Mouse (Mus musculus): ENCODE results near the gene Sfta2. TPM values are rescaled to one million over a fixed set of nuclear protein-coding genes. Genes with fewer than 3 reads are reported as not detected.

Sfta2 gene
- polyA plus RNA-seq, 1 experiment: 1.3 TPM

GRCm38 (mm10) chr17:35592131-35592530 is 9.2 kb upstream of the Sfta2 start:
- no peak overlapping the region for H3K4me3 ChIP-seq (ENCODE audit: insufficient read depth, low read depth, low read length)
- H3K27ac ChIP-seq (ENCODE audit: insufficient read depth, low read depth, low read length): no peak overlapping the region
- TF ChIP-seq CTCF (conservative IDR thresholded peaks at IDR 0.05; ENCODE audit: insufficient read depth, insufficient read length, low read depth, low read length) (no peak), POLR2A (IDR thresholded peaks at IDR 0.05; ENCODE audit: low read depth, low read length) (no peak)
- WGBS: 85% methylated on average over 9 of the region's 9 CpGs
- no peaks in the 10 kb centered on the region for H3K27me3 ChIP-seq (replicated peaks; ENCODE audit: control insufficient read depth, insufficient read depth, low read length)
- no peak for DNase-seq
- H3K36me3 ChIP-seq (ENCODE audit: control insufficient read depth, insufficient read depth, low read length): no peaks in the 10 kb centered on the region
- no peaks in the 10 kb centered on the region for H3K4me1 ChIP-seq (ENCODE audit: control insufficient read depth, insufficient read depth, low read length)

- DNase-seq: no peak
- TF ChIP-seq POLR2A (IDR thresholded peaks at IDR 0.05; ENCODE audit: low read depth, low read length): no peak
- no peak for TF ChIP-seq CTCF (conservative IDR thresholded peaks at IDR 0.05; ENCODE audit: insufficient read depth, insufficient read length, low read depth, low read length)
- Histone ChIP-seq H3K4me1 (ENCODE audit: control insufficient read depth, insufficient read depth, low read length) (no peaks in the 10 kb centered on the region), H3K27me3 (replicated peaks; ENCODE audit: control insufficient read depth, insufficient read depth, low read length) (no peaks in the 10 kb centered on the region), H3K27ac (ENCODE audit: insufficient read depth, low read depth, low read length) (no peak overlapping the region), H3K36me3 (ENCODE audit: control insufficient read depth, insufficient read depth, low read length) (no peaks in the 10 kb centered on the region), H3K4me3 (ENCODE audit: insufficient read depth, low read depth, low read length) (no peak overlapping the region)
- WGBS: 31% methylated on average over 4 of the region's 4 CpGs
Measured at GRCm38 (mm10) chr17:35593786-35594185, 7.6 kb upstream of the Sfta2 start.

- no peak for DNase-seq
- no peak overlapping the region for H3K27ac ChIP-seq (ENCODE audit: insufficient read depth, low read depth, low read length)
- no peaks in the 10 kb centered on the region for H3K27me3 ChIP-seq (replicated peaks; ENCODE audit: control insufficient read depth, insufficient read depth, low read length)
- WGBS: 84% methylated on average over 7 of the region's 7 CpGs
- H3K4me1 ChIP-seq (ENCODE audit: control insufficient read depth, insufficient read depth, low read length): no peaks in the 10 kb centered on the region
- H3K36me3 ChIP-seq (ENCODE audit: control insufficient read depth, insufficient read depth, low read length): no peaks in the 10 kb centered on the region
- H3K4me3 ChIP-seq (ENCODE audit: insufficient read depth, low read depth, low read length): no peak overlapping the region
- TF ChIP-seq POLR2A (IDR thresholded peaks at IDR 0.05; ENCODE audit: low read depth, low read length): no peak
- no peak for TF ChIP-seq CTCF (conservative IDR thresholded peaks at IDR 0.05; ENCODE audit: insufficient read depth, insufficient read length, low read depth, low read length)
Measured at GRCm38 (mm10) chr17:35594456-35594855, 6.9 kb upstream of the Sfta2 start.

- no peak overlapping the region for H3K27ac ChIP-seq (ENCODE audit: insufficient read depth, low read depth, low read length)
- no peaks in the 10 kb centered on the region for H3K27me3 ChIP-seq (replicated peaks; ENCODE audit: control insufficient read depth, insufficient read depth, low read length)
- no peaks in the 10 kb centered on the region for H3K4me1 ChIP-seq (ENCODE audit: control insufficient read depth, insufficient read depth, low read length)
- TF ChIP-seq POLR2A (IDR thresholded peaks at IDR 0.05; ENCODE audit: low read depth, low read length): no peak
- no peak overlapping the region for H3K4me3 ChIP-seq (ENCODE audit: insufficient read depth, low read depth, low read length)
- H3K36me3 ChIP-seq (ENCODE audit: control insufficient read depth, insufficient read depth, low read length): no peaks in the 10 kb centered on the region
- DNase-seq: no peak
- WGBS: 96% methylated on average over 3 of the region's 3 CpGs
Measured at GRCm38 (mm10) chr17:35597399-35597798, 4.0 kb upstream of the Sfta2 start.

- H3K4me1 ChIP-seq (ENCODE audit: control insufficient read depth, insufficient read depth, low read length): no peaks in the 10 kb centered on the region
- no peak overlapping the region for H3K27ac ChIP-seq (ENCODE audit: insufficient read depth, low read depth, low read length)
- H3K27me3 ChIP-seq (replicated peaks; ENCODE audit: control insufficient read depth, insufficient read depth, low read length): no peaks in the 10 kb centered on the region
- H3K4me3 ChIP-seq (ENCODE audit: insufficient read depth, low read depth, low read length): no peak overlapping the region
- TF ChIP-seq CTCF (conservative IDR thresholded peaks at IDR 0.05; ENCODE audit: insufficient read depth, insufficient read length, low read depth, low read length): no peak
- WGBS: 30% methylated on average over 8 of the region's 8 CpGs
- no peak for DNase-seq
- H3K36me3 ChIP-seq (ENCODE audit: control insufficient read depth, insufficient read depth, low read length): no peaks in the 10 kb centered on the region
Measured at GRCm38 (mm10) chr17:35601736-35602354, 496 bp downstream of the Sfta2 start.

GRCm38 (mm10) chr17:35617127-35617526 is 15.8 kb downstream of the Sfta2 start:
- 81% methylated on average over 4 of the region's 4 CpGs for WGBS
- DNase-seq: no peak
- H3K36me3 ChIP-seq (ENCODE audit: control insufficient read depth, insufficient read depth, low read length): no peaks in the 10 kb centered on the region
- no peaks in the 10 kb centered on the region for H3K27me3 ChIP-seq (replicated peaks; ENCODE audit: control insufficient read depth, insufficient read depth, low read length)
- no peaks in the 10 kb centered on the region for H3K4me1 ChIP-seq (ENCODE audit: control insufficient read depth, insufficient read depth, low read length)
- no peak overlapping the region for H3K27ac ChIP-seq (ENCODE audit: insufficient read depth, low read depth, low read length)
- TF ChIP-seq CTCF (conservative IDR thresholded peaks at IDR 0.05; ENCODE audit: insufficient read depth, insufficient read length, low read depth, low read length): no peak
- no peak for TF ChIP-seq POLR2A (IDR thresholded peaks at IDR 0.05; ENCODE audit: low read depth, low read length)
- H3K4me3 ChIP-seq (ENCODE audit: insufficient read depth, low read depth, low read length): no peak overlapping the region

GRCm38 (mm10) chr17:35626537-35626936 is 25.2 kb downstream of the Sfta2 start, which contains the start of gene Gm9573:
Gene Gm9573, minus strand, starts transcription at chr17:35626637.
- Histone ChIP-seq H3K4me3 (ENCODE audit: insufficient read depth, low read depth, low read length) (no peak within 1 kb of the TSS), H3K27ac (ENCODE audit: insufficient read depth, low read depth, low read length) (no peak within 1 kb of the TSS), H3K36me3 (ENCODE audit: control insufficient read depth, insufficient read depth, low read length) (no peaks in the 10 kb centered on the region), H3K4me1 (ENCODE audit: control insufficient read depth, insufficient read depth, low read length) (no peaks in the 10 kb centered on the region), H3K27me3 (replicated peaks; ENCODE audit: control insufficient read depth, insufficient read depth, low read length) (no peaks in the 10 kb centered on the region)
- no peak for DNase-seq
- 79% methylated on average over 7 of the region's 7 CpGs for WGBS
- TF ChIP-seq CTCF (conservative IDR thresholded peaks at IDR 0.05; ENCODE audit: insufficient read depth, insufficient read length, low read depth, low read length): no peak
- TF ChIP-seq POLR2A (IDR thresholded peaks at IDR 0.05; ENCODE audit: low read depth, low read length): no peak

Data from kidney, adult 2 months (tissue).